Mouse (Mus musculus) hindbrain, embryonic 11.5 days (tissue): Measurements from ENCODE around the gene Tuba3a. TPM values are rescaled to one million over a fixed set of nuclear protein-coding genes. Genes with fewer than 3 reads are reported as not detected.

Source experiments
- ATAC-seq: fragments of 200-750 bp; cut with Nextera tagmentation; 2 replicates; pipeline ENCODE4 v1.8.0; 2017; ENCODE audit warnings: mild to moderate bottlenecking, moderate TSS enrichment, moderate library complexity; ENCODE audit not compliant: low FRiP score
- DNase-seq: peaks from one replicate; pipeline ENCODE4 v3.0.0-alpha.2; 2015; ENCODE audit warnings: low spot score
- H3K27ac ChIP-seq: fragments of 300-500 bp; sonication (generic); 2 replicates; pipeline ENCODE4 v1.5.1; 2014; ENCODE audit warnings: mild to moderate bottlenecking, low read depth, low read length
- H3K27me3 ChIP-seq: fragments of 300-500 bp; sonication (generic); 2 replicates; pipeline ENCODE4 v1.6.1; 2014; ENCODE audit warnings: mild to moderate bottlenecking, low read length, moderate library complexity, mixed read lengths; ENCODE audit not compliant: control insufficient read depth, insufficient read depth
- H3K36me3 ChIP-seq: fragments of 300-500 bp; sonication (generic); 2 replicates; pipeline ENCODE4 v1.6.1; 2014; ENCODE audit warnings: mild to moderate bottlenecking, low read length, moderate library complexity, mixed read lengths; ENCODE audit not compliant: control insufficient read depth, insufficient read depth
- H3K4me1 ChIP-seq: fragments of 300-500 bp; sonication (generic); replicated peaks from 2 replicates; pipeline ENCODE4 v1.6.1; 2014; ENCODE audit warnings: low read length, mixed read lengths; ENCODE audit not compliant: control insufficient read depth, insufficient read depth
- H3K4me2 ChIP-seq: fragments of 300-500 bp; sonication (generic); replicated peaks from 2 replicates; pipeline ENCODE4 v1.6.1; 2014; ENCODE audit warnings: mild to moderate bottlenecking, low read depth, low read length
- H3K4me3 ChIP-seq: fragments of 300-500 bp; sonication (generic); 2 replicates; pipeline ENCODE4 v1.5.1; 2014; ENCODE audit warnings: low read depth, low read length
- H3K9ac ChIP-seq: fragments of 300-500 bp; sonication (generic); 2 replicates; pipeline ENCODE4 v1.6.1; 2014; ENCODE audit warnings: low read depth, low read length
- H3K9me3 ChIP-seq: fragments of 300-500 bp; sonication (generic); 2 replicates; pipeline ENCODE4 v1.6.1; 2016; ENCODE audit warnings: low read length; ENCODE audit not compliant: control insufficient read depth
- WGBS: fragments of 180-500 bp; shearing (Covaris S2); extraction: QIAGEN DNeasy Blood & Tissue Kit; methylation state at CpG from one replicate; pipeline ENCODE4 v1.1.7; 2014; 5-methylcytosine and 5-hydroxymethylcytosine counted together
- polyA plus RNA-seq: library from polyadenylated mRNA; unstranded; fragments of >200 nt; fragmentation: Nextera tagmentation; extraction: Ambion mirVana; gene quantifications from 2 replicates; pipeline ENCODE4 v1.2.1, GENCODE M21; 2014

The Tuba3a gene
- polyA plus RNA-seq, 1 experiment from 2014 or later = not detected

GRCm38 (mm10) chr6:125300982-125301381, 15.1 kb upstream of the Tuba3a start:
- no peak overlapping the region for H3K4me2 ChIP-seq
- no peak overlapping the region for H3K9ac ChIP-seq
- H3K4me3 ChIP-seq = no peak overlapping the region
- H3K27ac ChIP-seq = no peak overlapping the region
- 88% methylated on average over 1 of the region's 1 CpGs for WGBS
- H3K36me3 ChIP-seq = no peaks in the 10 kb centered on the region
- no peak for DNase-seq
- H3K4me1 ChIP-seq = no peaks in the 10 kb centered on the region
- no peak for ATAC-seq
- no peaks in the 10 kb centered on the region for H3K9me3 ChIP-seq
- no peaks in the 10 kb centered on the region for H3K27me3 ChIP-seq

GRCm38 (mm10) chr6:125297149-125297820, 11.4 kb upstream of the Tuba3a start:
- no peak overlapping the region for H3K4me2 ChIP-seq
- no peaks in the 10 kb centered on the region for H3K4me1 ChIP-seq
- H3K27ac ChIP-seq = no peak overlapping the region
- no peaks in the 10 kb centered on the region for H3K36me3 ChIP-seq
- no peaks in the 10 kb centered on the region for H3K27me3 ChIP-seq
- no peak overlapping the region for H3K4me3 ChIP-seq
- H3K9me3 ChIP-seq = no peaks in the 10 kb centered on the region
- ATAC-seq (no peak), DNase-seq (no peak)
- H3K9ac ChIP-seq = no peak overlapping the region
- WGBS = 79% methylated on average over 5 of the region's 5 CpGs

GRCm38 (mm10) chr6:125294049-125294448, 8.2 kb upstream of the Tuba3a start:
- H3K9me3 ChIP-seq = no peaks in the 10 kb centered on the region
- DNase-seq = no peak
- H3K9ac ChIP-seq = no peak overlapping the region
- H3K27ac ChIP-seq = no peak overlapping the region
- WGBS = 81% methylated on average over 4 of the region's 4 CpGs
- no peak overlapping the region for H3K4me3 ChIP-seq
- ATAC-seq = no peak
- H3K4me2 ChIP-seq = no peak overlapping the region
- no peaks in the 10 kb centered on the region for H3K27me3 ChIP-seq
- no peaks in the 10 kb centered on the region for H3K36me3 ChIP-seq
- no peaks in the 10 kb centered on the region for H3K4me1 ChIP-seq

- ATAC-seq (no peak), DNase-seq (no peak)
- Histone ChIP-seq H3K4me1 (no peaks in the 10 kb centered on the region), H3K27me3 (no peaks in the 10 kb centered on the region), H3K9me3 (no peaks in the 10 kb centered on the region), H3K9ac (no peak overlapping the region), H3K36me3 (no peaks in the 10 kb centered on the region), H3K4me3 (no peak overlapping the region), H3K4me2 (no peak overlapping the region), H3K27ac (no peak overlapping the region)
- 92% methylated on average over 7 of the region's 7 CpGs for WGBS
Observed at GRCm38 (mm10) chr6:125292256-125292655, 6.4 kb upstream of the Tuba3a start.

- no peak for DNase-seq
- Histone ChIP-seq H3K9me3 (no peaks in the 10 kb centered on the region), H3K27ac (no peak overlapping the region), H3K4me3 (no peak overlapping the region), H3K4me1 (no peaks in the 10 kb centered on the region), H3K36me3 (no peaks in the 10 kb centered on the region), H3K9ac (no peak overlapping the region), H3K27me3 (no peaks in the 10 kb centered on the region), H3K4me2 (no peak overlapping the region)
- ATAC-seq = no peak
- 75% methylated on average over 4 of the region's 4 CpGs for WGBS
Observed at GRCm38 (mm10) chr6:125291329-125291728, 5.5 kb upstream of the Tuba3a start.

GRCm38 (mm10) chr6:125288730-125289129, 2.9 kb upstream of the Tuba3a start:
- no peak for ATAC-seq

GRCm38 (mm10) chr6:125286944-125287343, 1.1 kb upstream of the Tuba3a start:
- Histone ChIP-seq H3K27me3 (no peaks in the 10 kb centered on the region), H3K4me3 (no peak overlapping the region), H3K27ac (no peak overlapping the region), H3K9me3 (no peaks in the 10 kb centered on the region), H3K36me3 (no peaks in the 10 kb centered on the region), H3K4me2 (no peak overlapping the region), H3K9ac (no peak overlapping the region), H3K4me1 (no peaks in the 10 kb centered on the region)
- 92% methylated on average over 4 of the region's 4 CpGs for WGBS
- DNase-seq (no peak), ATAC-seq (no peak)

More at GRCm38 (mm10) chr6:125288730-125289129, 2.9 kb upstream of the Tuba3a start:
- H3K9ac ChIP-seq = no peak overlapping the region
- H3K27me3 ChIP-seq = no peaks in the 10 kb centered on the region
- H3K27ac ChIP-seq = no peak overlapping the region
- no peaks in the 10 kb centered on the region for H3K4me1 ChIP-seq
- DNase-seq = no peak
- no peak overlapping the region for H3K4me3 ChIP-seq
- no peaks in the 10 kb centered on the region for H3K36me3 ChIP-seq
- no peaks in the 10 kb centered on the region for H3K9me3 ChIP-seq
- WGBS = 80% methylated on average over 5 of the region's 5 CpGs
- H3K4me2 ChIP-seq = no peak overlapping the region

- ATAC-seq = no peak
- Histone ChIP-seq H3K4me2 (no peak overlapping the region), H3K4me3 (no peak overlapping the region), H3K4me1 (no peaks in the 10 kb centered on the region), H3K27ac (no peak overlapping the region), H3K9ac (no peak overlapping the region), H3K36me3 (no peaks in the 10 kb centered on the region), H3K27me3 (no peaks in the 10 kb centered on the region), H3K9me3 (no peaks in the 10 kb centered on the region)
- 92% methylated on average over 7 of the region's 7 CpGs for WGBS
- DNase-seq = no peak
Observed at GRCm38 (mm10) chr6:125284751-125285150, 1.1 kb downstream of the Tuba3a start.

GRCm38 (mm10) chr6:125284250-125284649, 1.6 kb downstream of the Tuba3a start:
- no peak for DNase-seq
- no peaks in the 10 kb centered on the region for H3K4me1 ChIP-seq
- no peaks in the 10 kb centered on the region for H3K36me3 ChIP-seq
- 61% methylated on average over 8 of the region's 8 CpGs for WGBS
- H3K27ac ChIP-seq = no peak overlapping the region
- H3K4me2 ChIP-seq = no peak overlapping the region
- H3K9me3 ChIP-seq = no peaks in the 10 kb centered on the region
- no peaks in the 10 kb centered on the region for H3K27me3 ChIP-seq
- ATAC-seq = no peak
- no peak overlapping the region for H3K4me3 ChIP-seq
- no peak overlapping the region for H3K9ac ChIP-seq
